Mouse (Mus musculus) midbrain, embryonic 14.5 days (tissue): ENCODE results near the gene Fam107b. TPM values are rescaled to one million over a fixed set of nuclear protein-coding genes. Genes with fewer than 3 reads are reported as not detected.

Experiments
- ATAC-seq: fragments of 200-750 bp; cut with Nextera tagmentation; 2 replicates; pipeline ENCODE4 v1.8.0; 2017; ENCODE audit warnings: moderate number of reproducible peaks, moderate library complexity; ENCODE audit not compliant: low FRiP score, low TSS enrichment
- DNase-seq: peaks from one replicate; pipeline ENCODE4 v3.0.0-alpha.2; 2015
- H3K27ac ChIP-seq: fragments of 300-500 bp; sonication (generic); replicated peaks from 2 replicates; pipeline ENCODE4 v1.5.1; 2014; ENCODE audit warnings: mild to moderate bottlenecking, low read depth, low read length, moderate library complexity
- H3K27me3 ChIP-seq: fragments of 300-500 bp; sonication (generic); 2 replicates; pipeline ENCODE4 v1.6.1; 2014; ENCODE audit warnings: low read length, control low read depth, mixed read lengths; ENCODE audit not compliant: control insufficient read depth, insufficient read depth
- H3K36me3 ChIP-seq: fragments of 300-500 bp; sonication (generic); 2 replicates; pipeline ENCODE4 v1.6.1; 2014; ENCODE audit warnings: low read length, control low read depth; ENCODE audit not compliant: control insufficient read depth, insufficient read depth
- H3K4me1 ChIP-seq: fragments of 300-500 bp; sonication (generic); 2 replicates; pipeline ENCODE4 v1.6.1; 2014; ENCODE audit warnings: mild to moderate bottlenecking, antibody characterized with exemption, low read length, control low read depth; ENCODE audit not compliant: control insufficient read depth, insufficient read depth
- H3K4me2 ChIP-seq: fragments of 300-500 bp; sonication (generic); 2 replicates; pipeline ENCODE4 v1.6.1; 2014; ENCODE audit warnings: mild to moderate bottlenecking, low read length, moderate library complexity
- H3K4me3 ChIP-seq: fragments of 300-500 bp; sonication (generic); replicated peaks from 2 replicates; pipeline ENCODE4 v1.5.1; 2014; ENCODE audit warnings: low read depth, low read length
- H3K9ac ChIP-seq: fragments of 300-500 bp; sonication (generic); replicated peaks from 2 replicates; pipeline ENCODE4 v1.6.1; 2014; ENCODE audit warnings: mild to moderate bottlenecking, low read length, moderate library complexity
- H3K9me3 ChIP-seq: fragments of 300-500 bp; sonication (generic); 2 replicates; pipeline ENCODE4 v1.6.1; 2016; ENCODE audit warnings: low read length, control low read depth, mixed read lengths; ENCODE audit not compliant: control insufficient read depth
- WGBS: fragments of 180-500 bp; shearing (Covaris S2); extraction: QIAGEN DNeasy Blood & Tissue Kit; methylation state at CpG from one replicate; pipeline ENCODE4 v1.1.7; 2014; 5-methylcytosine and 5-hydroxymethylcytosine counted together
- polyA plus RNA-seq: library from polyadenylated mRNA; unstranded; fragments of >200 nt; fragmentation: Nextera tagmentation; extraction: Ambion mirVana; gene quantifications from 2 replicates; pipeline ENCODE4 v1.2.1, GENCODE M21; 2014

Gene Fam107b
- polyA plus RNA-seq, 1 experiment from 2014 or later = 49.0 TPM

DNA sequence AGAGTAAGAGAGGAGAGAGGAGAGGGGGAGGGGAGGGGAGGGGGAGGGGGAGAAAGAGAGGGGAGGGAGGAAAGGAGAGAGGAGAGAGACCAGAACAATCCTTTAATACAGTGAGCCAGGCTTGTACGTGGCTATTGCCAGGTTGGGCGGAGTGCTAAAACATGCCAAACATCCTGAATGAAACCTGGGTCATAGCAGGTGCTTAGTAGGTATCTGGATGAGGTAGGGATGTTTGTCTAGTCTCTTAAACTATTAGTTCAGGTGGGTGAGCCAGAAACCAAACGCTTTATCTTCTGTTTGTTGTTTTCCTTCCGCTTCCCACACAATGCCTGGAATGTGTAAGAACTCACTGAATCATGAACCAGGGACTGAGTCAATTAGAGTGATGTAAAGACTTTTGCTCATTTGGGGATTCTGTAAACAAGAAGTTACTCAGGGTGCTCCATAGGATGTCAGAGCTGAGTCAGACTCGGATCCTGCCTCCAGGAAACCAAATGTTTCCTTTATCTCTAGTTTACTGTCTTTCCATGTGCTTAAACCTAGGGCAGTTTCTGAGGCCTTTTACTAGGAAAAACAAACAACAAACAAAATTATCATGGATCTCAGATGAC, 89.1 kb downstream of the Fam107b start:
- no peak for ATAC-seq
- H3K27me3 ChIP-seq = no peaks in the 10 kb centered on the region
- H3K36me3 ChIP-seq = no peaks in the 10 kb centered on the region
- no peak overlapping the region for H3K4me3 ChIP-seq
- H3K4me1 ChIP-seq = no peaks in the 10 kb centered on the region
- no peak for DNase-seq
- H3K27ac ChIP-seq = no peak overlapping the region
- no peak overlapping the region for H3K4me2 ChIP-seq
- 38% methylated on average over 5 of the region's 5 CpGs for WGBS
- H3K9ac ChIP-seq = no peak overlapping the region
- H3K9me3 ChIP-seq = no peaks in the 10 kb centered on the region

GRCm38 (mm10) chr2:3664086-3664485, 93.8 kb downstream of the Fam107b start:
- H3K27me3 ChIP-seq = no peaks in the 10 kb centered on the region
- 67% methylated on average over 6 of the region's 6 CpGs for WGBS
- no peak overlapping the region for H3K9ac ChIP-seq
- no peak overlapping the region for H3K27ac ChIP-seq
- no peaks in the 10 kb centered on the region for H3K4me1 ChIP-seq
- H3K36me3 ChIP-seq = no peaks in the 10 kb centered on the region
- ATAC-seq (no peak), DNase-seq (no peak)
- no peak overlapping the region for H3K4me3 ChIP-seq
- H3K9me3 ChIP-seq = no peaks in the 10 kb centered on the region
- no peak overlapping the region for H3K4me2 ChIP-seq

GRCm38 (mm10) chr2:3668682-3669081, 98.4 kb downstream of the Fam107b start:
- H3K4me2 ChIP-seq = no peak overlapping the region
- H3K27me3 ChIP-seq = no peaks in the 10 kb centered on the region
- no peaks in the 10 kb centered on the region for H3K4me1 ChIP-seq
- ATAC-seq (no peak), DNase-seq (peak; percentile 50)
- H3K27ac ChIP-seq = no peak overlapping the region
- no peaks in the 10 kb centered on the region for H3K9me3 ChIP-seq
- H3K36me3 ChIP-seq = no peaks in the 10 kb centered on the region
- no peak overlapping the region for H3K4me3 ChIP-seq
- no peak overlapping the region for H3K9ac ChIP-seq
- WGBS = 64% methylated on average over 3 of the region's 3 CpGs

- Histone ChIP-seq H3K9ac (no peak overlapping the region), H3K27me3 (no peaks in the 10 kb centered on the region), H3K4me3 (no peak overlapping the region), H3K4me1 (no peaks in the 10 kb centered on the region), H3K9me3 (no peaks in the 10 kb centered on the region), H3K36me3 (no peaks in the 10 kb centered on the region), H3K27ac (no peak overlapping the region), H3K4me2 (no peak overlapping the region)
- no peak for ATAC-seq
- 57% methylated on average over 2 of the region's 2 CpGs for WGBS
- no peak for DNase-seq
These were observed 99.4 kb downstream of the Fam107b start for GRCm38 (mm10) chr2:3669646-3670045.

- no peak overlapping the region for H3K4me2 ChIP-seq
- ATAC-seq (no peak), DNase-seq (no peak)
- H3K27ac ChIP-seq = no peak overlapping the region
- H3K36me3 ChIP-seq = no peaks in the 10 kb centered on the region
- H3K9me3 ChIP-seq = no peaks in the 10 kb centered on the region
- no peaks in the 10 kb centered on the region for H3K4me1 ChIP-seq
- WGBS = 87% methylated on average over 5 of the region's 5 CpGs
- H3K9ac ChIP-seq = no peak overlapping the region
- H3K4me3 ChIP-seq = no peak overlapping the region
- no peaks in the 10 kb centered on the region for H3K27me3 ChIP-seq
These were observed 102.5 kb downstream of the Fam107b start for GRCm38 (mm10) chr2:3672654-3673367.

DNA sequence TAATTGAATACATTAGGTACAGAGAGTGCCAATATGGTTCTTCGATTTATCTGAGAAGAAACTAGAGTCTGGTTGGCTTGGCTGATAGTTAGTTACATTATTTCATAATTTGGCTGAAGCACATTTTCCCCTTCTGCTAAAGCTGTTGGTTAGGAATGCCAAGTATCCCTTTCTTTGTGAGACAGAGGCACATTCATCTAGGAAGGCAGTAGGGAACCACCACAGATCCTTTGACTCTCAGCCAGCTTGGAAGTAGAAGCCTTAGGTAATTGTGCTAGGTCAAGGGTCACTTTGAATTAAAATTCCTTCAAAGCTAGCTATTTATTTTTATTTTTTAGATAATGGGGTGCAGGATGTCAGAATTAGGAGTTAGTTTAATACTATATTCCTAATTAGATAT, 105.2 kb downstream of the Fam107b start:
- Histone ChIP-seq H3K9me3 (no peaks in the 10 kb centered on the region), H3K4me2 (no peak overlapping the region), H3K36me3 (no peaks in the 10 kb centered on the region), H3K9ac (no peak overlapping the region), H3K4me3 (no peak overlapping the region), H3K4me1 (no peaks in the 10 kb centered on the region), H3K27me3 (no peaks in the 10 kb centered on the region), H3K27ac (no peak overlapping the region)
- 98% methylated on average over 1 of the region's 1 CpGs for WGBS
- DNase-seq (no peak), ATAC-seq (no peak)

DNA sequence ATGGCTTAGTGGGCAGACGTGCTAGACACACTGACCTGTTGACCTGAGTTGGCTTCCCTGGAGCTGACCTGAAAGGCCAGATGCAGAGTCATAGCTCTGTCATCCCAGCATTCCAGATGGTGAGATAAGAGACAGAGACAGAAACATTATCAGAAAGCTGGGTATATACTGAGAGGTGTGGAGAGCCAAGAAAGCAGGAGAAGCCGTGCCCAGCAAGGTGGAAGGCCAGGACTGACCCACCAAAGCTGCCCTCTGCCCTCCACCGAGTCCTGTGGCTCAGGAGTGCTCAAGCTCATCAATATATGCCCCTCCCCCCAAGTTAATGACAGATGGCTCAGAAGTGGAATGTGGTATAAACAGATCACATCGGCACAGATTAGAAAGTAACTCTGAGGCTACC, 112.4 kb downstream of the Fam107b start:
- Histone ChIP-seq H3K4me1 (peaks cover 17% of the 10 kb centered on the region), H3K27me3 (no peaks in the 10 kb centered on the region), H3K27ac (no peak overlapping the region), H3K9me3 (no peaks in the 10 kb centered on the region), H3K4me3 (no peak overlapping the region), H3K36me3 (no peaks in the 10 kb centered on the region), H3K9ac (no peak overlapping the region), H3K4me2 (no peak overlapping the region)
- no peak for ATAC-seq
- no peak for DNase-seq
- 62% methylated on average over 4 of the region's 4 CpGs for WGBS

- no peaks in the 10 kb centered on the region for H3K9me3 ChIP-seq
- no peak overlapping the region; the same call in 1 of the 2 replicates for H3K9ac ChIP-seq
- no peak overlapping the region for H3K4me3 ChIP-seq
- H3K27me3 ChIP-seq = no peaks in the 10 kb centered on the region
- DNase-seq (no peak), ATAC-seq (0 out of 2 replicates have a peak, but pooled peaks have one; percentile 4)
- peak overlapping the region; percentile 50 for H3K27ac ChIP-seq
- peaks cover 17% of the 10 kb centered on the region for H3K4me1 ChIP-seq
- H3K4me2 ChIP-seq = 0 out of 2 replicates have a peak overlapping the region, but pooled peaks have one; percentile 3
- 32% methylated on average over 5 of the region's 5 CpGs for WGBS
- H3K36me3 ChIP-seq = no peaks in the 10 kb centered on the region
These were observed 113.1 kb downstream of the Fam107b start for GRCm38 (mm10) chr2:3683343-3683742.

GRCm38 (mm10) chr2:3683751-3684229, 113.5 kb downstream of the Fam107b start:
- Histone ChIP-seq H3K4me2 (0 out of 2 replicates have a peak overlapping the region, but pooled peaks have one; percentile 3), H3K36me3 (no peaks in the 10 kb centered on the region), H3K27ac (peak overlapping the region; percentile 50), H3K9ac (no peak overlapping the region; the same call in 1 of the 2 replicates), H3K4me1 (peaks cover 17% of the 10 kb centered on the region), H3K4me3 (no peak overlapping the region), H3K9me3 (no peaks in the 10 kb centered on the region), H3K27me3 (no peaks in the 10 kb centered on the region)
- WGBS = 10% methylated on average over 6 of the region's 6 CpGs
- DNase-seq = peak; percentile 53
- ATAC-seq = peak; percentile 64
